Mouse (Mus musculus): Measurements from ENCODE around the gene Unc5c. TPM values are rescaled to one million over a fixed set of nuclear protein-coding genes. Genes with fewer than 3 reads are reported as not detected.

Gene Unc5c
- total RNA-seq, 4 experiments from 2014 or later = 0.02 to 0.05 TPM; not detected in 2

DNA sequence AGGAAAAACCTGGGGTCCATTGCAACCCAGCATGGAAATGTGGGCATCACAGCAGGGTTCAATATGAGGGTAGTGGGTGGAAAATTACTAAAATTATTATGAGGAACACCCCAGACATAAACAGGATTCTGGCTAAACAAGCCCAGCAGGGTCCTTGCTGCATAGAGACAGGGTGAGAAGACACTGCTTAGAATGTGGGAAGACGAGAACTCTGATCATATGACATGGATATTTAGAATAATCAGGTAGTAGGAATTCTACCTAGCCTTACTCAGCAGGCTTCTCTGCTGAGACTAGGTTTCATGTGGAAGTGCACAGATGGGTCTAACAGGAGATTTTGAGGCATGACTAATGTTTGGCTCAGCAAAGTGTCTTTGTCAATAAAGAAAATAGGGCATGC lies 131.9 kb downstream of the Unc5c start:
- no peak for DNase-seq (ENCODE audit: low spot score in 2 of 2)

GRCm38 (mm10) chr3:141597974-141598373 lies 133.0 kb downstream of the Unc5c start:
- DNase-seq (ENCODE audit: low spot score in 2 of 2) = no peak

DNA sequence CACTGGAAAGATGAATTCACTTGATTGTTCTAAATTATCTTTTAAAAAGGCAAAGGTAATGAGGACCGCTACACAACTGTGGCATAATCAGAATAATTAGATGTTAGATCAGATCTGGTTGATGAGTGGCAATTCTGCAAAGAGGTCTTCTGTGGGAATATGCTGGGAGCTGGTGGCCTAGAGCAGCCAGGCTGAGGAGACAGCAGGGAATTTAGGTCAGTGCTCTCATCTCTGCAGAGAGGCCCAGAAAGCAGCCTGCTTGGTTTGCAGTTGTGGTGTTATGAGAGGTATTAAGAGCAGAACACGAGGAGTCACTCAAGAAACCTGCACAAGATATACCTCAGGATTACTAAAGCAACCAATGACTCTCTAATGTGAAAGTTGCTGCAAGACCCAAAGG lies 133.9 kb downstream of the Unc5c start:
- no peak for DNase-seq (ENCODE audit: low spot score in 2 of 2)

DNA sequence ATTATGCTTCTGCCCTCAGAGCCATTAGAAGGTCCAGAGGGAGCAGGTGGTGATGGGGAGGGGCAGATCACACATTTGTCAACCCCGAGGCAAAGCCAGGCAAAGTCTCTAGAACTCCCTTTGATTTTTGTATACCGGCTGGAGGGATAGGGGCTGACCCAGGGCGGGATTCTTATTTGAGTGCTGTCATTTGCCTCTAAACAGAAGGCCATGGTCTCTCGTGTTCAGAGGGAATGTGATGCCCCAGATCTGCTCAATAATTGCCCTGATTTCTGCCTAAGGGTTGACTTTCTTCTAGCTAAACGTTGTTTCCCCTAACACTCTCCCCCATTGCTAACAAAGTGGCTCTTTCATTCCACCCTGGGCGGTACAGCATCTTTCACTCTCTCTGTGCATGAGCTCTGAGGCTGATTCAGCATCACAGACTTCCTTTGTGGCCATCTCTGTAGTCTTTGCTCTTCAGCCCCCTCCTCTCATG lies 136.1 kb downstream of the Unc5c start:
- DNase-seq (ENCODE audit: low spot score in 2 of 2) = no peak

- DNase-seq (ENCODE audit: low spot score in 2 of 2) = no peak
Observed at GRCm38 (mm10) chr3:141616718-141617117, 151.7 kb downstream of the Unc5c start.

DNA sequence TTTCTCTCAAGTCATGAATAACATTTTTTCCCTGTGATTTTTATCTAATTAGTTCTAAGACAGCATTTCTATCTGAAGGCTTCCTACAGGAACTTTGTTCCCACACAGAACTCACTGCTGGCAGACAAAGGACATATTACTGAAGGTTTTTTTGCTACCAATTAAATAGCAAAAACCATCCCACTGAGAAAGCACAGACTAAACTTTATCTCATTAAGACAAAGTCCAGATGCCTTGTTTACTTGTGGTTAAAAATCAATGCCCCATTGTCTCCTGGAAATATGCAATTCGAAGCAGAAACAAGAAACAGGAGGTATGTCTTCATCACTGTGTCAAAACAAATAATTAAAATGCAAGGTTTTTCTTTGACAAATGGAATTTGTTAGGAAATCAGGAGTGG lies 153.7 kb downstream of the Unc5c start:
- no peak for DNase-seq (ENCODE audit: low spot score in 2 of 2)

DNA sequence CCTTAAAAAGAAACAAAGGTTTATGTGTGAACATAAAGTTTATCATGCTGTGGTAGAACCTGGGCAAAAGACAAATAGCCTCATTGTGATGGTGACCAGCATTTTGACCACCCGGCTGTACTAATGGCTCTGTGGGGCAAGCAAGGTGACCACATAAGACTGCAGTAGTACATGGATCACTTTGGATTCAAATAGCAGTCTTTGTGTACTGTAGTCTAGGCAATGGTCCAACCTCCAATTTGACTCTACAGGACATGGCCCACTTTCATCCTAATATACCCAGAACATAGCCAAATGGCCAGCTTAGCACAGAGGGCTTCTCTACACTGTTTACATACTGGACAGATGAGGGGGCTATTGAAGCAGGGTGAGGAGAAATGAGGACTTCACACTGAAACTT lies 156.5 kb downstream of the Unc5c start:
- DNase-seq (ENCODE audit: low spot score in 2 of 2) = no peak

DNA sequence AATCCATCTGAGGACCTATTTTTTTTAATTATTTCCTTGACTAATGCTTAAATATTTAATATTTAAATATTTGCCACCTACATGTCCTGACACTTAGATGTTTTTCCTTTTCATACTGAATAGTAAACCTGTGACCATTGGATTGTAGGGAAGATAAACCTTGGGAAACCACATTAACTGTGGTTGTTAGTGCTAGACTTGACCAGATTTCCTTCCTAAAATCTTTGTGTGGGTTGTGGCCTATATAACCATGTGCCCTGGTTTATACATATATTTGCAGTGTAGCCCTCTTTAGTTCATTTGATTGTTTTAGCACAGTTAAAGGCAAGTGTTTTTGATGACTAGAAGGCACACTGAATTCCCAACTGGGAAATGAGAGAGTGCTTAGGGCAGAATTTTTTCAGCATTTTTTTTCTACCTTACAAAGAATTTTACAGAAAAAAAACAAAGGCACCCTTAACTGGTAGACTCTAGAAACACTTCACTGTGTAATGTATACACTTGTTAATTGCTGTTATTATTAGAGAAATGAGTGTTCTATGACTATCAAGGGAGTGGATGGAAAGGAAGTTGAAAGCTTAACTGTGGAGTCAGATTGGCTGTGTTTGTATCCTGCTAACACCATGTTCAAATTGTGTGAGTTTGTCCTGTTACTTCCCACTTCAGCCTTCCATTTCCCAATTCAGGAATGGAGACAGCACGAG lies 162.1 kb downstream of the Unc5c start:
- DNase-seq (ENCODE audit: low spot score in 2 of 2) = no peak

DNA sequence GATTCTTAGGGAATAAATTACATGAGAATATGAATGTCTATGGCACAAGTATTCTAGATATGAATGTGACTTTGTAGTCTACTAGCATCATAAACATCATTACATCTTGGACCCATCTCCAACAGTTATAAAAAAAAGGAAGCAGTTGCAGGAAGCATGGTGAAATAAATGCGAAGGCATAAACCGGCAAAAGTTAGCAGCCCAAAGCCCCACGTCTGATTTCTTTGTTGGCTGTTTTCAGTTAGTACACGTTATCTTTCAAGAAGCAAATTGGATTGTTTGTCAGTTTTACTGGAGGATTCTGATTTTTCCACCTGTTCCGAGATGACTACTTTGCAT lies 162.6 kb downstream of the Unc5c start:
- no peak for DNase-seq (ENCODE audit: low spot score in 2 of 2)

GRCm38 (mm10) chr3:141629431-141629830 lies 164.4 kb downstream of the Unc5c start:
- no peak for DNase-seq (ENCODE audit: low spot score in 2 of 2)

- no peak for DNase-seq (ENCODE audit: low spot score in 2 of 2)
Observed at GRCm38 (mm10) chr3:141637900-141638299, 172.9 kb downstream of the Unc5c start.

DNA sequence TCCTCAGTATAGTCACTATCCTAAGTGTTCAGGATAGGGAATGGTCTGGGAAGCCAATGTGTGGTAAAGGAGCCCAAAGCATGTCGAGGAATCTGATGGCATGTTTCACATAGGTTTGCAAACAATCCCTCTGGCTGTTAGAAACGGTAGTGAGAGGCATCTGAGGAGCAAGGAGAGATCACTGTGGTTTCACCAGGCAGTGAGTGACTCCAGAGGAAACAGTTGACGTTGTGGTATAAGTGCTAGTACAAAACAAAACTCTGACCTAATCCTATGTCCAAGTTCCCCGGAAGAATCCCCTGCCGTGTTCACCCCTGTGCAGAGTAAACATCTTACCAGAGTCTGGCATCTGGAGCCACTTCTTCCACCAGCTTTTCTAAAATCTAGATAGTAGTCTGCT lies 179.2 kb downstream of the Unc5c start:
- DNase-seq (ENCODE audit: low spot score in 2 of 2) = no peak

- no peak for DNase-seq (ENCODE audit: low spot score in 2 of 2)
Observed at GRCm38 (mm10) chr3:141646588-141646987, 181.6 kb downstream of the Unc5c start.

DNA sequence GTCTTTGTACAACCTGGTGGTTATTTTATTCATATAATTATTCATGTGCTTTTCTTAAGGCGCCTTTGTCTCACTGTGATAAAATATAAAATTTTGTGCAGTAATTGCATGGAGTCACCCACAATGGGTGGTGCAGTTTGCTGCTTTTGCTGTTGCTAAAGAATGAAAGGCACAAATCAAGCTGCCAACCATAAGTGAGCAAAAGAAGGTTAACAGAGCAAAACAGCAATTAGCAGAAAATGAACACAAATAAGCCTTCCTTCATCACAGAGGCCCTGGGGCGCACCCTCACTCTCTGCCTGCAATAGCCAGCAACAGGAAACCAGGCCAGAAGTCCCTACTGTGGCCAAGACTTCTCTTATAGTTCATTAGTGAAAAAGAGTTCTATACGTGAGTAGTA lies 185.6 kb downstream of the Unc5c start:
- DNase-seq (ENCODE audit: low spot score in 2 of 2) = no peak

- no peak for DNase-seq (ENCODE audit: low spot score in 2 of 2)
Observed at GRCm38 (mm10) chr3:141653915-141654314, 188.9 kb downstream of the Unc5c start.

DNA sequence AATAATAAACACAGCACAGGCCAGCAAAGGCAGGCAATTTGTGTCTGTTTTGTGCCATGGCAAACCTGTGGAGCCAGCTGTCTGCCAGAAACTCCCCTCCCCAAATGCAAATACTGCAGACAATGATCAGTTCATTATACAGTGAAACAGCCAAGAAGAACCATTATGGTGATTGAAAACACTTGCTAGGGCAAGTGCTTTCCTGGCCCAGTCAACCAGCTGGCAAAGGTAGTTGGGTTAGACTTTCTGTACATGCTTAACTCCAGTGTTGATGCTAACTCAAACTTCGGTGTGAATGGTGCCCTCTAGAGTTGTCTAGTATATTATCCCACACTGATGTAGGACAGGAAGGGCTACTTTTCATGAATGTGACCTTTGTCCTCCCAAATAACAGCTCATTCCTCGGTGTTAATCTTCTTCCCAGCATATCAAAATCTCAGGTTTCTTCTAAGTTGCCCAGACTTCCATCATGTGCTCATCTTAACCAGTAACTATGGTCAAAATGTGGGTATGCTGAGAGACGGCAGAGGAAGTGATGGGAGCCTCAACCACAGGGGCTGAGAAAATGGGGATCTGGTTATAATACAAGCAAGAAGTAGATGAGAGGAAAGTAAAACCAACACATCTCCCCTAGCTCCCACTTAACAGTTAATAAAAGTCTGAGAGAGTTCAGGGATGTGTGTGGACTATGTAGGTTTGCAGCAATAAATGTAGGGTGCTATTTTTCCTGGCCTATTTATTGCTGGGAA lies 194.2 kb downstream of the Unc5c start:
- DNase-seq (ENCODE audit: low spot score in 2 of 2) = no peak

DNA sequence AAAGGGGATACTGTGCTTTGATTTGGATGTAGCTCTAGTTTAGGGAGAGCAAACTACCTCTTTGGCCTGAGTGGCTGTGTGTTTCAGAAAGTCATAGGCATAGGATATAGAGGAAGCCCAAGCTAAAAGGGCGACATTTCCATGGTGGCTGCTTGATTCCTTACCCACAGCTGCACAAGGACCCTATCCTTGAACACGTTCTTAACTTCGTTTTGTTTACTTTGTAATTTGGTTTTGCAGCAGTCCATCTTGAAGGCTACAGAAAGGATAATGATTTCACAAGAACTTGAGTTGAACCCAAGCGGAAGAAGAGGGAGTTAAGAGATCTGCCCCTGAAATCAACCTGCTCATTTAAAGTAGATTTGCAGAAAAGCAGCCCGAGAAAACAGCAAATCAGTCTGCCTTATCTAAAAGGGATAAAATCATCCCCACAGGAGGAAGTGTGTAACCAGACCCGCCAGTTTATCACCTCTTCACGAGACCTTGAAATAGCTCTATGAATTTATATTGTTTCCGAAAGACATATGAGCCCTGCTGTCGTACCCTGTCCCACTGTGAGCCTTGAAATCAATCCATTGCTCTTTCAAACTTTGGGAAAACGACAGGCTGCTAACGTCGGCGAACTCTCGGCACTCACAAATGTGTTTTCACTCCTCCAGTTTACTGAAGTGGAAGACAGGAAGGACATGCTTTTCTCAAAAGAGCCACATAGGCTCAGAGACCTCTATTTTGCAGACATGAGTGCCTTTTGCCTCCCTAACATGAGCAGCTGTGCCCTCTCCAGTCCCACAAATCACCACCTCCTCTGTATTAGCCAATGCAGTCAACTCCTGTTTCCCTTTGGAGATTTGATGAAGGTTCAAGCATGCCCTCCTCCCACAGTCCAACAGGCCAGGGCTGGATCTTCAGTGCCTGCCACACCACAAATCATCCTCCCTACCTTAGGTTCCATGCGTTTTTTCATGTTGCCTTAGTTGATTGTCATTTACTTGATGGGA lies 195.3 kb downstream of the Unc5c start:
- DNase-seq (ENCODE audit: low spot score in 2 of 2) = no peak

DNA sequence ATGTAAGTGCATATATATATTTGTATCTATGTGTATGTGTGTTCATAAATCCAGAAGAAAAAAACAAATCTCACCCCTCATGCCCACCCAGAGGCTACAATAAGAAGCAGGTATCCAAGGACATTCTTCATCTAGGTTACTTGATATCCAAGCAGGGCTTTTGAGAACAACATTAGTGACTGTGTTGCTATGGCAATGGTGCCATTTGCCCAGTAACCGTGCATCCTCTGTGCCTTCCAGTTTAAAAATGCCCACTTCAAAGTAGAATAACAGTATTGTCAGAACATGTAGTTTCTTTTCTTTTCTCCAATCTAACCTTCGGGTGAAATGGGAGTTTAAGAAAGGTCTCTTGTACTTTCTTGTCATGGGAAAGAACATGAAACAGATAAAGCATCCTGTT lies 224.1 kb downstream of the Unc5c start:
- DNase-seq (ENCODE audit: low spot score in 2 of 2) = no peak

DNA sequence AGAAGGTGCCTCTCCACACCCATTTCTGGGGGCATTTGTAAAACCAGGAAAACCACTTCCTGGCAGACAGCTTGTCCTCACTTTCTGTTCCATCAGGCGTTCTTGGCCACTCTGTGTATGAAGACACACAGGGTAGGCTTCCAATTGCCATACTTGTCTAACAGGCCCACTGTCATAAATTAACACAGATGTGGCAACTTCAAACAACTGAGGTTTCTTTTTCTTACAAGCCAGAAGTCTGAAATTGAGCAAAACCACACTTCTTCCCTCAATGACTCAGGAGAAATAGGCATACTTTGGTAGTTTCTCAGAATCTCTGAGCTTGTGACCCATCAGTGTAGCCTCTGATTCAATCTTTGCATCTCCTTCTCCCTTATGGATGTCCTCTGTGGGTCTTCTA lies 225.7 kb downstream of the Unc5c start:
- no peak for DNase-seq (ENCODE audit: low spot score in 2 of 2)

DNA sequence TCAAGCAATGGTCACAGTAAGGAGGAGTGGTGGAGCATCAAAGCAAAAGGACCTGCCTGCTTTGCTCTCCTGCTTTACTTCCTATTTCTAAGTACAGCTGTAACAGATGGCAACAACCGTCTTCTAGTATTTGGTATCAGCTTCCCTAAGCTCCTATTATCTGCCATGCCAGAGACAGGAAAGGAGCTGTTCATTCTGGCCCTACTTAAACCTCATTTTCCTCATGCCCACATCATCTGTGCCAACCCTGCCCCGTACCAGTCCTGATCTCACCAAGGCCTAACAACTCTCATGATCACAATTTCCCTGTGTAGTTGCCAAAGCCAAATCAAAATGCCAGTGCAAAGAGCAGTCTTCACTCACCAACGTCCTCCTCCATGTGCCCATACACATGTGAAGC lies 226.4 kb downstream of the Unc5c start:
- DNase-seq (ENCODE audit: low spot score in 2 of 2) = no peak

GRCm38 (mm10) chr3:141691846-141692245 lies 226.8 kb downstream of the Unc5c start:
- DNase-seq (ENCODE audit: low spot score in 2 of 2) = no peak

- DNase-seq (ENCODE audit: low spot score in 2 of 2) = no peak
Observed at GRCm38 (mm10) chr3:141699177-141699576, 234.2 kb downstream of the Unc5c start.

Measured in gastrocnemius, adult 8-10 months (tissue).